Mouse (Mus musculus): Measurements from ENCODE around the gene Gne.

DNA sequence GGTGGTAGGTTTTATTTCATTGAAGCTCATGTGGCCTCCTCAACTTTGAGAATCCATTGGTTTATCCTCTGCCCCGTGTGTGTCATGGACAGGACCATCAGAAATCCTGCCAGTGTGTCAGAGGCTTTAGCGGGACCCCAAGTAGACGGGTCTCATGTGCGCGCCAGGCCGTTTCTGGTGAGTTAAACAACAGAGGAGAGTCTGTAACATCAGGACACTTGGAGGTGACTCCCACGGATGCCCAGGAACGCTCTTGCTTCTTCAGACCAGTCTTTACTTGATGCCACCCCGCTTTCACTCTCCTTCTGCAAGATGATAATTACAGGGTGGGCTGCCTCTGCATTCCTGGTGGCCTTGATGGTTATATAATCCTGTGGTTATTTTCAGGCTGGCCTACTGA is 60.3 kb downstream of the Gne start:
- TF ChIP-seq CTCF (IDR thresholded peaks at IDR 0.05) (no peak), POLR2A (IDR thresholded peaks at IDR 0.05; ENCODE audit: insufficient read depth, low read depth, low read length) (no peak)

Data from heart, adult 2 months (tissue).